Mouse (Mus musculus) hindbrain, postnatal 0 days (tissue): ENCODE results near the gene Pde4b. TPM values are rescaled to one million over a fixed set of nuclear protein-coding genes. Genes with fewer than 3 reads are reported as not detected.
A peak's percentile ranks its signal among the peaks of the same experiment; 100 is the strongest.

Source experiments
- ATAC-seq: fragments of 200-750 bp; cut with Nextera tagmentation; 2 replicates; pipeline ENCODE4 v1.8.0; 2017; ENCODE audit warnings: mild to moderate bottlenecking, moderate TSS enrichment, moderate library complexity
- DNase-seq: peaks from one replicate; pipeline ENCODE4 v3.0.0-alpha.2; 2015; ENCODE audit warnings: low spot score
- H3K27ac ChIP-seq: fragments of 300-500 bp; sonication (generic); 2 replicates; pipeline ENCODE4 v1.5.1; 2014; ENCODE audit warnings: mild to moderate bottlenecking
- H3K27me3 ChIP-seq: fragments of 300-500 bp; sonication (generic); 2 replicates; pipeline ENCODE4 v1.6.1; 2014; ENCODE audit warnings: low read length, mixed read lengths; ENCODE audit not compliant: insufficient read depth
- H3K36me3 ChIP-seq: fragments of 300-500 bp; sonication (generic); 2 replicates; pipeline ENCODE4 v1.6.1; 2014; ENCODE audit warnings: low read length, mixed read lengths; ENCODE audit not compliant: insufficient read depth
- H3K4me1 ChIP-seq: fragments of 300-500 bp; sonication (generic); 2 replicates; pipeline ENCODE4 v1.6.1; 2014; ENCODE audit warnings: antibody characterized with exemption, low read length, mixed read lengths; ENCODE audit not compliant: insufficient read depth
- H3K4me2 ChIP-seq: fragments of 300-500 bp; sonication (generic); 2 replicates; pipeline ENCODE4 v1.6.1; 2014; ENCODE audit warnings: low read depth, mild to moderate bottlenecking, low read length, moderate library complexity, mixed read lengths
- H3K4me3 ChIP-seq: fragments of 300-500 bp; sonication (generic); 2 replicates; pipeline ENCODE4 v1.5.1; 2014; ENCODE audit warnings: low read length
- H3K9ac ChIP-seq: fragments of 300-500 bp; sonication (generic); replicated peaks from 2 replicates; pipeline ENCODE4 v1.6.1; 2014; ENCODE audit warnings: mild to moderate bottlenecking, low read length, moderate library complexity, mixed read lengths
- H3K9me3 ChIP-seq: fragments of 300-500 bp; sonication (generic); 2 replicates; pipeline ENCODE4 v1.6.1; 2016; ENCODE audit warnings: low read length, mixed read lengths
- CTCF ChIP-seq: IDR thresholded peaks from 2 replicates; pipeline ENCODE4 v1.5.1; 2016; ENCODE audit warnings: antibody characterized with exemption, control low read depth, low read depth
- WGBS: fragments of 180-500 bp; shearing (Covaris S2); extraction: QIAGEN DNeasy Blood & Tissue Kit; methylation state at CpG from one replicate; pipeline ENCODE4 v1.1.7; 2014; 5-methylcytosine and 5-hydroxymethylcytosine counted together
- polyA plus RNA-seq: library from polyadenylated mRNA; unstranded; fragments of >200 nt; fragmentation: Nextera tagmentation; extraction: Ambion mirVana; gene quantifications from 2 replicates; pipeline ENCODE4 v1.2.1, GENCODE M21; 2015
- total RNA-seq: library from RNA; depleted of rRNA; stranded (reverse); fragments of >200 nt; gene quantifications from 2 replicates; pipeline ENCODE4 v1.2.3, GENCODE M21; 2014

Pde4b gene
- total and polyA plus RNA-seq, 2 experiments from 2014 or later = 46.8 to 62.5 TPM

- Histone ChIP-seq H3K9me3 (no peaks in the 10 kb centered on the region), H3K27ac (no peak overlapping the region), H3K4me2 (no peak overlapping the region), H3K27me3 (no peaks in the 10 kb centered on the region), H3K36me3 (no peaks in the 10 kb centered on the region), H3K4me3 (no peak overlapping the region), H3K4me1 (peaks cover 12% of the 10 kb centered on the region), H3K9ac (no peak overlapping the region)
- DNase-seq (no peak), ATAC-seq (no peak)
- WGBS = 50% methylated on average over 4 of the region's 4 CpGs
- no peak for TF ChIP-seq CTCF
Observed at GRCm38 (mm10) chr4:102429730-102430341, 342.5 kb downstream of the Pde4b start.

GRCm38 (mm10) chr4:102432040-102432782, 344.9 kb downstream of the Pde4b start:
- Histone ChIP-seq H3K27ac (peak overlapping the region; percentile 26; the same call in 1 of the 2 replicates), H3K36me3 (no peaks in the 10 kb centered on the region), H3K4me3 (no peak overlapping the region), H3K9me3 (no peaks in the 10 kb centered on the region), H3K4me1 (peaks cover 12% of the 10 kb centered on the region), H3K4me2 (peak overlapping the region; percentile 21), H3K27me3 (no peaks in the 10 kb centered on the region), H3K9ac (no peak overlapping the region)
- 22% methylated on average over 9 of the region's 9 CpGs for WGBS
- no peak for TF ChIP-seq CTCF
- ATAC-seq (no peak), DNase-seq (peak; percentile 55)

GRCm38 (mm10) chr4:102439401-102440118, 352.2 kb downstream of the Pde4b start:
- WGBS = 55% methylated on average over 5 of the region's 5 CpGs
- TF ChIP-seq CTCF = no peak
- Histone ChIP-seq H3K36me3 (no peaks in the 10 kb centered on the region), H3K4me2 (no peak overlapping the region), H3K9ac (no peak overlapping the region), H3K27ac (no peak overlapping the region), H3K27me3 (no peaks in the 10 kb centered on the region), H3K9me3 (no peaks in the 10 kb centered on the region), H3K4me3 (no peak overlapping the region), H3K4me1 (no peaks in the 10 kb centered on the region; the same call in 1 of the 2 replicates)
- DNase-seq = peak; percentile 33
- no peak for ATAC-seq

DNA sequence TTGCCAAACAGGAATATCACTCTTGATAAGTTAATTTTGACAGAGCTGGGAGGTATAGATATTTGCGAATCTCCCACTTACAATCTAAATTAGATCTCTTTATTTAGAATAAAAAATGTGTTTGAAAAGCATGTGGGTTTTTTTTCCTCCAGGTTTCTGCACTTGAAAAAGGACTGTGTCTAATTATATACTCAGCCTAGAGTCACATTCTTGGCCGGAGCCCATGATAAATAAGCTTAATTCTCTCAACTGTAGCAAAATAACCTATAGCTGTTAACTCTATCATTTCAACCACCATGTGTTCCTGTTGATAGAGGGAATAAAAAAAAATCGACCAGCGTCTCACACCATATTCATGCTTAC, 352.8 kb downstream of the Pde4b start:
- Histone ChIP-seq H3K27ac (no peak overlapping the region), H3K36me3 (no peaks in the 10 kb centered on the region), H3K27me3 (no peaks in the 10 kb centered on the region), H3K9ac (no peak overlapping the region), H3K4me2 (no peak overlapping the region), H3K4me1 (no peaks in the 10 kb centered on the region; the same call in 1 of the 2 replicates), H3K9me3 (no peaks in the 10 kb centered on the region), H3K4me3 (no peak overlapping the region)
- DNase-seq = no peak
- ATAC-seq = no peak
- 54% methylated on average over 4 of the region's 4 CpGs for WGBS
- no peak for TF ChIP-seq CTCF

- Histone ChIP-seq H3K4me1 (no peaks in the 10 kb centered on the region; the same call in 1 of the 2 replicates), H3K27me3 (no peaks in the 10 kb centered on the region), H3K4me2 (no peak overlapping the region), H3K27ac (no peak overlapping the region), H3K4me3 (no peak overlapping the region), H3K9me3 (no peaks in the 10 kb centered on the region), H3K36me3 (no peaks in the 10 kb centered on the region), H3K9ac (no peak overlapping the region)
- no peak for ATAC-seq
- 78% methylated on average over 5 of the region's 5 CpGs for WGBS
- DNase-seq = no peak
- no peak for TF ChIP-seq CTCF
Observed at GRCm38 (mm10) chr4:102443533-102443932, 356.2 kb downstream of the Pde4b start.

DNA sequence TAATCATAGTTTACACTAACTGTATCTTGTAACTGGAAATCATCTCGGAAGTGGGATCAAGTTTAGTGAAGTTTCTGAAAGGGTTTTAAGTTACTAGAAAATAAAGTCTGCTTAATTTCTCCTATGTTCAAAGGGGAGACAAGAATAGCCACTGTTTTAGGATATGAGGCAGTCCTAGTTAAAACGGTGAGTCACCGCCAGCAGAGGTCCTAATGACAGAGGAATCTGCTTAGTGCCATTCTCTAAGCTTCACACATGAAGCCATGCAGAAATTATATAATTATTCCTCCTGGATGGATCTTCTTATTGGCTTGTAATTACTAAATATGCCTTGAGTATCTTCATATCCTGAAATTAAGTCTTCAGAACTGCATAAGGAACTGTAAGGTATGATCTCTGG, 357.2 kb downstream of the Pde4b start:
- H3K4me1 ChIP-seq = no peaks in the 10 kb centered on the region; the same call in 1 of the 2 replicates
- WGBS = 55% methylated on average over 3 of the region's 3 CpGs
- no peak overlapping the region for H3K4me2 ChIP-seq
- DNase-seq (peak; percentile 43), ATAC-seq (no peak)
- no peak overlapping the region for H3K4me3 ChIP-seq
- no peak overlapping the region for H3K27ac ChIP-seq
- H3K9ac ChIP-seq = no peak overlapping the region
- no peaks in the 10 kb centered on the region for H3K9me3 ChIP-seq
- H3K27me3 ChIP-seq = no peaks in the 10 kb centered on the region
- no peak; the same call in 1 of the 2 replicates for TF ChIP-seq CTCF
- H3K36me3 ChIP-seq = no peaks in the 10 kb centered on the region
